Mouse (Mus musculus) urinary bladder, postnatal 4 days (tissue): Measurements from ENCODE around the gene Rimbp2.
"Not testable (repeated sequence)": the region's sequence is repeated elsewhere in the genome, so short reads cannot be mapped to it uniquely, and the experiment has no call there.

Experiments used
- DNase-seq, 2 experiments: peaks; one replicate each; pipeline ENCODE4 v3.0.0; 2021 to 2022; ENCODE audit warnings: low spot score in 2 of 2

Rimbp2 gene

GRCm38 (mm10) chr5:128745206-128745605 is 208.1 kb downstream of the Rimbp2 start:
- peak in 1 of 2 experiments; percentile 58 for DNase-seq

DNA sequence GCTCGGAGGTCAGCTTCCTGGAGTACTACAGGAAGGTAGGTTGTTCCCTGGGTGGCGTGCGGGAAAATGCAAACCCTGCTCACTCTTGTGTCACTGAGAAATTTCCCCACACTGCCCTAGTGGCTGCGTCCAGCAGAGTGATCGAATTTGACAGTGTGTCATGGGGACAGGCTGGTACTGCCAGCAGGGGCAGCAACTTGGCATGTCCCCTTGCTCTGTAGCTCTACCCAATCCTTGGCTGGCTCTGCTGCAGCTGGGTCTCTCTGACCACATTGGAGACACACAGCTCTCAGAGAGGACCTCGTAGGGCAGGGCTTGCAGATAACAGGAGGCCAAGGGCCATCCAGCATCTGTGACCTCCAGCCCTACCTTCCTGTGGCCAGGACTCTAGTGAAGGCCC is 208.9 kb downstream of the Rimbp2 start:
- peak in 1 of 2 experiments; percentile 52 for DNase-seq

GRCm38 (mm10) chr5:128739838-128740171 is 213.5 kb downstream of the Rimbp2 start:
- no peak for DNase-seq

- DNase-seq: no peak
Measured at GRCm38 (mm10) chr5:128739168-128739837, 214.0 kb downstream of the Rimbp2 start.

DNA sequence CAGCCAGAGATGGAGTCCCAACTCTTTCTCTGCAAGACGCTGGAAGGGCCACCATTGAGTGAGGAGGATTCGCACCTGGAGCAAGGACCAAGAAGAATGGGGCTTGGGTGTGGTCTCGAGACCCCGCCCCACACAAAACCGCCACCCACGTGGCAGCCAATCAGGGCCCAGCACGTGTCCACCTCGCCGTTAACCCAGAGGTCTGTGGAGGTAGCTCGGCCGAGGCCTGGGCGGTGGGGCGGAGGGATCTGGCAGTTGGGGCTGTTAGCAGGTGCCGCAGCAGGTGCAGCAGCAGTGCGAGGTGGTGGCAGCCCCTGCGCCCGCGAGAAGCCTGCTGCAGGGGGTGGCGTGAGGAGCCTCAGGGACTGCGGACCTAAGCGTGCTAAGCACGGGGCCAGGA is 217.4 kb downstream of the Rimbp2 start:
- DNase-seq: no peak

DNA sequence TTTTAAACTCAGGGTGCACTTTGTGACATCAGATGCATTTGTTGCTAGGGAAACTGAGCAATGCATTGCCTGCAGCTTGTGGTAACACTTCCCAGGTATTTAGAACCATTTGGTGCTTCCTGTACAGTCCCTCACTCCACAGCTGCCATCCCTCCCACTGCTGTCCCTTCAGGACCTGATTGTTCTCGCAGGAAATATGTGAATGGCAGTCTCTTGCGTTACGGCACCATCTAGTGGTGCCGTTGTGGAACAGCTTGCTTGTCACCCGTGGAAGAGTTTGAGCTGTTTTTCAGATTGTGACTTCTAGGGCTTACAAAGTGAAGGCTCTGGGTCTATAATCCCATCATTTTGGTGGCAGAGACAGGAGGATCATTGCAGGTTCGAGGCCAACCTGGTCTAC is 219.3 kb downstream of the Rimbp2 start:
- no peak for DNase-seq

DNA sequence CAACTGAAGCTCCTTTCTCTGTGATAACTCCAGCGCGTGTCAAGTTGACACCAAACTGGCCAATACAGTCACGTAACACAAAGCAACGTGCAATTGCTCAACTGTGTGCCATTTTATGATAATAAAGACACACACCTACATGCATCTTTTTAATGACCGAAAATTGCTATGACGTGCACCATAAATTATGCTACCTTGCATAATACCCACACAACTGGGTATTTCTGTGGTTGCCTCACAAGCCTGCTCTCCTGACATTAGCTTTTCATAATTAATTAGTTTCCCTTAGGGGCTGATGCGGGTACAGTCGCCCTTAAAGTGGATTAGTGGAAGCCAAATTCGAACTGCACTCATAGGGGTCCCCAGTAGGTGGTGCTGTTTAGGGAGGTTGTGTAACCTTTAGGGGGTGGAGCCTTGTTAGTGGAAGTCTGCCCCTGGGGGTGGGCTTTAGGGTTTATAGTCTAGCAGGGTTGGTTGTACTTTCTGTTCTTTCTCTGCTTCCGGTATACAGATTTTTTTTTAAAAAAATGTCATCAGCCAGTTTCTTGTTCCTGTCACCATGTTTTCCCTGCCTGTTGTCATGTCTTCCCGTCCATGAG is 220.8 kb downstream of the Rimbp2 start:
- DNase-seq: no peak

DNA sequence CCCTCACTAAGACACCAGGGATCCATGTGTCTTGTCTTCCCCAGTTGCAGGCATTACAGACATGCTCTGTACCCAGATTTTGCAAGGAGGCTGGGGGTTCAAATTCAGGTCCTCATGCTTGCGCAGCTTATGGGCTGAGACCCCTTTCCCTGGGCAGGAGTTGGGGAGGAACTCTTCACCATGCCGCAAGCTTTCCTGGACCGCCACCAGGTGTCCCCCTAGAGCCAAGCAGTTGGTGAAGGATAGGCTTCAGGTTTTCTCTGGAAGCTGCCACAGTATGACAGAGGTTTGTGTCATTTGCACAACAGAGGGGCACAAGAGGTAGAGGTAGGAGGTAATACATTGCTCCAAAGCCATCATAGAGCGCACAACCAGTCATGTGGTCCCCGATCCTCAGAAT is 222.7 kb downstream of the Rimbp2 start:
- DNase-seq: no peak

- DNase-seq: no peak
Measured at GRCm38 (mm10) chr5:128729341-128729740, 223.9 kb downstream of the Rimbp2 start.

GRCm38 (mm10) chr5:128720461-128720860 is 232.8 kb downstream of the Rimbp2 start:
- DNase-seq: not testable (repeated sequence)

- no peak for DNase-seq
Measured at GRCm38 (mm10) chr5:128715171-128715570, 238.1 kb downstream of the Rimbp2 start.

- no peak for DNase-seq
Measured at GRCm38 (mm10) chr5:128711847-128712246, 241.4 kb downstream of the Rimbp2 start.

- no peak for DNase-seq
Measured at GRCm38 (mm10) chr5:128710596-128710995, 242.7 kb downstream of the Rimbp2 start.

DNA sequence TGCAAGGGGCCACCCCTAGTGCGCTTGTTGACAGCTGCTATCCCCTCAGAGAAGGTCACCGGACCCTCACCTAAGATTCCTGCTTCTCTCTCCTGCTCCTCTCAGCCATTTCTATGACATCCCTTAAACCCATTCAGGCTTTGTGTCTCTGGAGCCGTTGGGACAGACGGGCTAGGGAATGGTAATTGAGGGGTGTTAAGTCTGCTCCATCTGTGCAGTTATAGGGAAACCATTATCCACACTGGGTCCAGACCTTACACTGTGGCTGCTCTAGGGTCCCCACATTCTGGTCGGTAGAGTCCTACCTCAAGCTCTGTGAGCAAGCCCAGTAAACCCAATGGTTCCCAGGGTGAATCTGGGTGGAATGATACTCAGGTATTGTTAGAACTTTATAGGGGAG is 244.4 kb downstream of the Rimbp2 start:
- DNase-seq: no peak
